9 mouse cellular contexts compared by ENCODE assay signal in the genomic region with DNA sequence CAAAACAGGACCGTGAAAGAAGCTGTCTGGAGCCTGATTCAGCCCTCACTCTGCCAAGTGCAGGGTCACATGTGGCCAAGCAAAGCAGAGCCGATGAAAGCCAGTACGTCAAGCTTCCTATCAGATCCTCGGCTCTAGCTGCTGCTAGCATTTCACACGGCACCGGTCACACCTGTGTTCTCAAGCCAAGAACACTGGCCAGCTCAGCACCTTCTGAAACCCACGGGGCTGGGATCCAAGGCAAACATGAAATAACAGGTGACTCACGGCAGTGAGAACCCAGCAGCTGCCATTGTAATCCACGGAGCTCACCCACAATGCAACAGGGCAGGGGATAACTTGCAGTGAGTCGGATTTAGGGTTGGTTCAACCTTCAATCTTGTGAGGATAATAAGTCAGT.
A peak's percentile ranks its signal among the peaks of the same experiment; 100 is the strongest.
DNase-seq lines count a peak whose midpoint lies in the region; ATAC-seq and TF ChIP-seq lines count a peak whose summit lies in the region.
"Had no signal": no experiment of that assay in that cellular context is flagged by ENCODE, and none has a peak within 500 bp of the region (broad histone marks: within the 10 kb centered on the region; RNA-seq: fewer than 3 reads in every experiment).

No protein-coding gene starts in this region.

- TF ChIP-seq CTCF in kidney, adult 2 months (conservative IDR thresholded peaks at IDR 0.05; ENCODE audit: insufficient read depth, insufficient read length, low read depth, low read length) = no peak

- H3K9me3 ChIP-seq in kidney, embryonic 16.5 days (ENCODE audit: low read length) = no peaks in the 10 kb centered on the region
- H3K9me3 ChIP-seq in stomach, embryonic 14.5 days (ENCODE audit: control insufficient read depth, low read depth, low read length) = no peaks in the 10 kb centered on the region

- H3K27me3 ChIP-seq in kidney, adult 2 months (replicated peaks; ENCODE audit: control insufficient read depth, insufficient read depth, low read length) = no peaks in the 10 kb centered on the region
- H3K27me3 ChIP-seq in kidney, embryonic 16.5 days (ENCODE audit: insufficient read depth, low read length) = no peaks in the 10 kb centered on the region
- H3K27me3 ChIP-seq in stomach, embryonic 14.5 days (ENCODE audit: control insufficient read depth, insufficient read depth, low read length) = no peaks in the 10 kb centered on the region

- no peak overlapping the region for H3K4me3 ChIP-seq in kidney, adult 2 months (ENCODE audit: insufficient read depth, low read depth, low read length)
- no peak overlapping the region for H3K4me3 ChIP-seq in kidney, embryonic 16.5 days (ENCODE audit: low read length)
- H3K4me3 ChIP-seq in stomach, embryonic 14.5 days (ENCODE audit: low read depth, low read length) = no peak overlapping the region

- no peak overlapping the region for H3K4me2 ChIP-seq in kidney, embryonic 16.5 days (replicated peaks; ENCODE audit: low read depth, low read length)
- H3K4me2 ChIP-seq in stomach, embryonic 14.5 days (replicated peaks; ENCODE audit: low read depth, low read length) = no peak overlapping the region

- intact Hi-C loops in heart, postnatal 25 days (cut with DNase I) = loop anchor here (5.0 kb wide), 3 partner anchors 40 to 240 kb away; no protein-coding TSS in a partner anchor

- DNase-seq in kidney, adult 2 months = peak; percentile 83
- DNase-seq in cerebellum, postnatal 10 days = peak; percentile 69 to 71
- DNase-seq in heart, postnatal 25 days (ENCODE audit: low spot score) = peak; percentile 69
- no peak for DNase-seq in embryo, embryonic 10 days (ENCODE audit: low spot score)
- no peak for DNase-seq in right cerebral cortex, postnatal 36 days (ENCODE audit: low spot score in 2 of 2)
- no peak for DNase-seq in layer of hippocampus, postnatal 36 days

- TF ChIP-seq POLR2A in kidney, adult 2 months (IDR thresholded peaks at IDR 0.05; ENCODE audit: low read depth, low read length) = no peak

- ATAC-seq in kidney, embryonic 16.5 days (ENCODE audit: low FRiP score, low TSS enrichment) = no peak
- ATAC-seq in stomach, embryonic 14.5 days (ENCODE audit: insufficient number of reproducible peaks, insufficient read depth, low FRiP score, low read depth) = peak; percentile 53; the same call in 1 of the 2 replicates

- 26% methylated on average over 10 of the region's 10 CpGs for WGBS in kidney, adult 2 months
- 52% methylated on average over 10 of the region's 10 CpGs for WGBS in kidney, embryonic 16.5 days
- WGBS in stomach, embryonic 14.5 days = 60% methylated on average over 10 of the region's 10 CpGs

- peaks cover 4% of the 10 kb centered on the region; the same call in 1 of the 2 replicates for H3K4me1 ChIP-seq in kidney, adult 2 months (ENCODE audit: control insufficient read depth, insufficient read depth, low read length)
- H3K4me1 ChIP-seq in kidney, embryonic 16.5 days (ENCODE audit: insufficient read depth, low read length) = no peaks in the 10 kb centered on the region
- no peaks in the 10 kb centered on the region for H3K4me1 ChIP-seq in stomach, embryonic 14.5 days (ENCODE audit: control insufficient read depth, insufficient read depth, low read length)

- no peak overlapping the region for H3K9ac ChIP-seq in kidney, embryonic 16.5 days (replicated peaks; ENCODE audit: low read length)
- no peak overlapping the region for H3K9ac ChIP-seq in stomach, embryonic 14.5 days (replicated peaks; ENCODE audit: low read depth, low read length)
- H3K9ac ChIP-seq: liver, embryonic 14.5 days had no signal

- no peaks in the 10 kb centered on the region for H3K36me3 ChIP-seq in kidney, adult 2 months (ENCODE audit: control insufficient read depth, insufficient read depth, low read length)
- no peaks in the 10 kb centered on the region for H3K36me3 ChIP-seq in kidney, embryonic 16.5 days (ENCODE audit: insufficient read depth, low read length)
- H3K36me3 ChIP-seq in stomach, embryonic 14.5 days (ENCODE audit: control insufficient read depth, insufficient read depth, low read length) = no peaks in the 10 kb centered on the region

- H3K27ac ChIP-seq in kidney, adult 2 months (ENCODE audit: insufficient read depth, low read depth, low read length) = no peak overlapping the region
- no peak overlapping the region for H3K27ac ChIP-seq in kidney, embryonic 16.5 days (ENCODE audit: low read length)
- no peak overlapping the region for H3K27ac ChIP-seq in stomach, embryonic 14.5 days (ENCODE audit: low read length)
- H3K27ac ChIP-seq: liver, embryonic 14.5 days had no signal

Comparison
In these comparisons a context has a peak if more than half of its experiments do, and no peak if none do; other contexts are left out.
1. DNase-seq: peak in kidney, adult 2 months (single experiment), cerebellum, postnatal 10 days (2 of 2) and heart, postnatal 25 days (single experiment); none in embryo, embryonic 10 days (single experiment), right cerebral cortex, postnatal 36 days (0 of 2) and layer of hippocampus, postnatal 36 days (0 of 2).